16 mouse cellular contexts compared by ENCODE assay signal in genomic region chr4:45474131-45474530, GRCm38 (mm10). TPM values are rescaled to one million over a fixed set of nuclear protein-coding genes. Genes with fewer than 3 reads are reported as not detected.
DNase-seq lines count a peak whose midpoint lies in the region; ATAC-seq and TF ChIP-seq lines count a peak whose summit lies in the region.
"Had no signal": no experiment of that assay in that cellular context is flagged by ENCODE, and none has a peak within 500 bp of the region (broad histone marks: within the 10 kb centered on the region; RNA-seq: fewer than 3 reads in every experiment).

No protein-coding gene starts in this region.

- 89% methylated on average over 4 of the region's 4 CpGs for WGBS in forebrain, embryonic 10.5 days
- 96% methylated on average over 4 of the region's 4 CpGs for WGBS in forebrain, postnatal 0 days
- 86% methylated on average over 4 of the region's 4 CpGs for WGBS in heart, embryonic 11.5 days (ENCODE audit: insufficient replicate concordance)
- WGBS in midbrain, embryonic 10.5 days: 89% methylated on average over 4 of the region's 4 CpGs
- 94% methylated on average over 4 of the region's 4 CpGs for WGBS in midbrain, embryonic 13.5 days

- H3K36me3 ChIP-seq in forebrain, embryonic 10.5 days (replicated peaks): peaks cover 13% of the 10 kb centered on the region
- H3K36me3 ChIP-seq in forebrain, postnatal 0 days (ENCODE audit: insufficient read depth): no peaks in the 10 kb centered on the region
- peaks cover 4% of the 10 kb centered on the region; the same call in 1 of the 2 replicates for H3K36me3 ChIP-seq in heart, embryonic 11.5 days (ENCODE audit: control insufficient read depth, insufficient read depth, low read length)
- no peaks in the 10 kb centered on the region for H3K36me3 ChIP-seq in midbrain, embryonic 10.5 days
- no peaks in the 10 kb centered on the region for H3K36me3 ChIP-seq in midbrain, embryonic 13.5 days
- H3K36me3 ChIP-seq: embryonic facial prominence, embryonic 12.5 days; neural tube, embryonic 12.5 days; stomach, embryonic 15.5 days had no signal

- intact Hi-C loops in heart, postnatal 14 days (cut with DNase I): no loop called here

- no peak for ATAC-seq in forebrain, postnatal 0 days
- no peak for ATAC-seq in heart, embryonic 11.5 days (replicated peaks; ENCODE audit: insufficient number of reproducible peaks, low FRiP score, low TSS enrichment)
- ATAC-seq in midbrain, embryonic 13.5 days: no peak

- no peak overlapping the region for H3K9ac ChIP-seq in forebrain, postnatal 0 days
- H3K9ac ChIP-seq in heart, embryonic 11.5 days (ENCODE audit: low read depth, low read length): no peak overlapping the region
- no peak overlapping the region for H3K9ac ChIP-seq in midbrain, embryonic 13.5 days (replicated peaks)
- H3K9ac ChIP-seq: embryonic facial prominence, embryonic 12.5 days; liver, embryonic 13.5 days; neural tube, embryonic 12.5 days; stomach, embryonic 15.5 days had no signal

- TF ChIP-seq CTCF in forebrain, postnatal 0 days (IDR thresholded peaks at IDR 0.05; ENCODE audit: low read depth): no peak

- H3K27ac ChIP-seq in forebrain, embryonic 10.5 days: peak overlapping the region; percentile 6; the same call in 1 of the 2 replicates
- H3K27ac ChIP-seq in forebrain, postnatal 0 days (ENCODE audit: low read depth, low read length): no peak overlapping the region
- H3K27ac ChIP-seq in heart, embryonic 11.5 days (ENCODE audit: low read depth, low read length): peak overlapping the region; percentile 91
- 0 out of 2 replicates have a peak overlapping the region, but pooled peaks have one; percentile 77 for H3K27ac ChIP-seq in midbrain, embryonic 10.5 days (replicated peaks)
- no peak overlapping the region for H3K27ac ChIP-seq in midbrain, embryonic 13.5 days
- H3K27ac ChIP-seq: embryonic facial prominence, embryonic 12.5 days; layer of hippocampus, adult 2 months; liver, embryonic 13.5 days; neural tube, embryonic 12.5 days had no signal

- H3K27me3 ChIP-seq in forebrain, embryonic 10.5 days (ENCODE audit: poor library complexity, severe bottlenecking): no peaks in the 10 kb centered on the region
- no peaks in the 10 kb centered on the region for H3K27me3 ChIP-seq in forebrain, postnatal 0 days (ENCODE audit: insufficient read depth, low read length)
- H3K27me3 ChIP-seq in heart, embryonic 11.5 days (ENCODE audit: control insufficient read depth, insufficient read depth, low read length): no peaks in the 10 kb centered on the region
- no peaks in the 10 kb centered on the region for H3K27me3 ChIP-seq in midbrain, embryonic 10.5 days (ENCODE audit: low read depth, poor library complexity, severe bottlenecking)
- no peaks in the 10 kb centered on the region for H3K27me3 ChIP-seq in midbrain, embryonic 13.5 days
- H3K27me3 ChIP-seq: embryonic facial prominence, embryonic 12.5 days; liver, embryonic 13.5 days; neural tube, embryonic 12.5 days; stomach, embryonic 15.5 days had no signal

- DNase-seq in forebrain, embryonic 10.5 days (ENCODE audit: extremely low spot score, low spot score): no peak
- DNase-seq in forebrain, postnatal 0 days: no peak
- DNase-seq in heart, postnatal 14 days: no peak
- peak; percentile 8 for DNase-seq in kidney, postnatal 10 days
- no peak for DNase-seq in kidney, adult 18-20 months
- no peak for DNase-seq in midbrain, embryonic 10.5 days (ENCODE audit: low spot score)
- DNase-seq: cerebellum, adult 8-10 months; left cerebral cortex, postnatal 4 days; liver, embryonic 13.5 days; thymus, adult 2 months had no signal

- no peaks in the 10 kb centered on the region; the same call in 1 of the 2 replicates for H3K9me3 ChIP-seq in forebrain, embryonic 10.5 days
- no peaks in the 10 kb centered on the region for H3K9me3 ChIP-seq in forebrain, postnatal 0 days (ENCODE audit: low read length)
- H3K9me3 ChIP-seq in heart, embryonic 11.5 days (replicated peaks; ENCODE audit: control insufficient read depth, low read length): no peaks in the 10 kb centered on the region
- no peaks in the 10 kb centered on the region for H3K9me3 ChIP-seq in midbrain, embryonic 10.5 days (replicated peaks)
- H3K9me3 ChIP-seq in midbrain, embryonic 13.5 days: no peaks in the 10 kb centered on the region
- H3K9me3 ChIP-seq: embryonic facial prominence, embryonic 12.5 days; liver, embryonic 13.5 days; neural tube, embryonic 12.5 days; stomach, embryonic 15.5 days had no signal

- no peak overlapping the region for H3K4me3 ChIP-seq in forebrain, embryonic 10.5 days
- no peak overlapping the region for H3K4me3 ChIP-seq in forebrain, postnatal 0 days (ENCODE audit: low read depth, low read length)
- H3K4me3 ChIP-seq in heart, embryonic 11.5 days (ENCODE audit: low read depth, low read length): no peak overlapping the region
- H3K4me3 ChIP-seq in midbrain, embryonic 10.5 days: no peak overlapping the region
- no peak overlapping the region for H3K4me3 ChIP-seq in midbrain, embryonic 13.5 days (replicated peaks)
- H3K4me3 ChIP-seq: embryonic facial prominence, embryonic 12.5 days; layer of hippocampus, adult 2 months; liver, embryonic 13.5 days; neural tube, embryonic 12.5 days; stomach, embryonic 15.5 days had no signal

- no peak overlapping the region for H3K4me2 ChIP-seq in forebrain, postnatal 0 days (ENCODE audit: low read depth)
- no peak overlapping the region for H3K4me2 ChIP-seq in heart, embryonic 11.5 days
- H3K4me2 ChIP-seq in midbrain, embryonic 13.5 days (replicated peaks): no peak overlapping the region
- H3K4me2 ChIP-seq: embryonic facial prominence, embryonic 12.5 days; liver, embryonic 13.5 days; neural tube, embryonic 12.5 days; stomach, embryonic 15.5 days had no signal

- H3K4me1 ChIP-seq in forebrain, embryonic 10.5 days: peaks cover 82% of the 10 kb centered on the region
- H3K4me1 ChIP-seq in forebrain, postnatal 0 days (ENCODE audit: insufficient read depth): peaks cover 36% of the 10 kb centered on the region
- H3K4me1 ChIP-seq in heart, embryonic 11.5 days (ENCODE audit: control insufficient read depth, insufficient read depth, low read length): peaks cover 87% of the 10 kb centered on the region
- H3K4me1 ChIP-seq in midbrain, embryonic 10.5 days: peaks cover 55% of the 10 kb centered on the region
- H3K4me1 ChIP-seq in midbrain, embryonic 13.5 days (replicated peaks): peaks cover 59% of the 10 kb centered on the region

RNA-seq across cellular contexts. Expression of gene Shb, which starts 58.1 kb away (rescaled TPM):
- 2.8 and 3.0 TPM in 2 replicates for polyA plus RNA-seq in forebrain, embryonic 10.5 days (2016; fragmentation: Nextera tagmentation; extraction: Ambion mirVana)
- total RNA-seq in forebrain, postnatal 0 days (2014; rRNA removed): 26.7 and 32.6 TPM in 2 replicates
- 8.5 and 8.6 TPM in 2 replicates for polyA plus RNA-seq in forebrain, postnatal 0 days (2015; fragmentation: Nextera tagmentation; extraction: Ambion mirVana)
- 9.2 and 11.1 TPM in 2 replicates for polyA plus RNA-seq in heart, embryonic 11.5 days (2014; fragmentation: Nextera tagmentation; extraction: Ambion mirVana)
- 10 to 100 TPM; 29.7 to 46.1 TPM for total RNA-seq in heart, postnatal 14 days (2021)
- 1.2 and 2.5 TPM in 2 replicates for polyA plus RNA-seq in midbrain, embryonic 10.5 days (2016; fragmentation: Nextera tagmentation; extraction: Ambion mirVana)
- 2.7 and 3.6 TPM in 2 replicates for polyA plus RNA-seq in midbrain, embryonic 13.5 days (2015; fragmentation: Nextera tagmentation; extraction: Ambion mirVana)

Comparison
In these comparisons a context has a peak if more than half of its experiments do, and no peak if none do; other contexts are left out.
1. H3K27ac ChIP-seq: peak in forebrain, embryonic 10.5 days (single experiment), heart, embryonic 11.5 days (single experiment) and midbrain, embryonic 10.5 days (single experiment); none in forebrain, postnatal 0 days (single experiment) and midbrain, embryonic 13.5 days (single experiment).